Mouse (Mus musculus) erythroblast, embryonic 14.5 days (primary cell): ENCODE results near the gene Rgs2. TPM values are rescaled to one million over a fixed set of nuclear protein-coding genes. Genes with fewer than 3 reads are reported as not detected.

Experiments
- H3K27me3 ChIP-seq: 2 replicates; pipeline ENCODE4 v1.6.1; 2012; ENCODE audit warnings: inconsistent platforms; ENCODE audit not compliant: control insufficient read depth
- H3K36me3 ChIP-seq: 2 replicates; pipeline ENCODE4 v1.6.1; 2012; ENCODE audit warnings: mild to moderate bottlenecking, inconsistent platforms; ENCODE audit not compliant: control insufficient read depth
- H3K4me1 ChIP-seq: 2 replicates; pipeline ENCODE4 v1.6.1; 2012; ENCODE audit warnings: inconsistent platforms; ENCODE audit not compliant: control insufficient read depth
- H3K4me3 ChIP-seq: replicated peaks from 2 replicates; pipeline ENCODE3; 2012; ENCODE audit warnings: moderate library complexity, mild to moderate bottlenecking, inconsistent platforms
- H3K9me3 ChIP-seq: 2 replicates; pipeline ENCODE4 v1.6.1; 2012; ENCODE audit warnings: low read length, inconsistent platforms, mixed read lengths; ENCODE audit not compliant: control insufficient read depth
- GATA1 ChIP-seq: IDR thresholded peaks from 2 replicates; pipeline ENCODE4 v1.6.1; 2012; ENCODE audit warnings: low read length, inconsistent platforms, mixed read lengths
- TAL1 ChIP-seq: IDR thresholded peaks from 3 replicates; pipeline ENCODE4 v1.6.1; 2012; ENCODE audit warnings: low read length, inconsistent platforms, mixed read lengths
- polyA plus RNA-seq: library from polyadenylated mRNA; stranded (reverse); fragments of >175 nt; gene quantifications from 2 replicates; pipeline ENCODE4 v1.2.3, GENCODE M21; 2012

Gene Rgs2
- polyA plus RNA-seq, 1 experiment, result 0.26 TPM

GRCm38 (mm10) chr1:143989773-143990172, 14.2 kb downstream of the Rgs2 start:
- TF ChIP-seq GATA1, result no peak
- no peak for TF ChIP-seq TAL1
- no peaks in the 10 kb centered on the region for H3K9me3 ChIP-seq
- no peaks in the 10 kb centered on the region for H3K27me3 ChIP-seq
- no peaks in the 10 kb centered on the region for H3K36me3 ChIP-seq
- H3K4me1 ChIP-seq, result no peaks in the 10 kb centered on the region
- no peak overlapping the region for H3K4me3 ChIP-seq

- no peaks in the 10 kb centered on the region for H3K36me3 ChIP-seq
- TF ChIP-seq TAL1, result no peak
- no peak for TF ChIP-seq GATA1
- no peaks in the 10 kb centered on the region for H3K9me3 ChIP-seq
- no peaks in the 10 kb centered on the region for H3K4me1 ChIP-seq
- no peak overlapping the region for H3K4me3 ChIP-seq
- H3K27me3 ChIP-seq, result no peaks in the 10 kb centered on the region
Observed at GRCm38 (mm10) chr1:143988756-143989155, 15.2 kb downstream of the Rgs2 start.

GRCm38 (mm10) chr1:143984988-143985625, 18.9 kb downstream of the Rgs2 start:
- H3K27me3 ChIP-seq, result no peaks in the 10 kb centered on the region
- H3K4me3 ChIP-seq, result no peak overlapping the region
- no peaks in the 10 kb centered on the region for H3K4me1 ChIP-seq
- TF ChIP-seq TAL1 (no peak), GATA1 (no peak)
- no peaks in the 10 kb centered on the region for H3K9me3 ChIP-seq
- no peaks in the 10 kb centered on the region for H3K36me3 ChIP-seq

GRCm38 (mm10) chr1:143982765-143983312, 21.1 kb downstream of the Rgs2 start:
- Histone ChIP-seq H3K36me3 (no peaks in the 10 kb centered on the region), H3K4me1 (no peaks in the 10 kb centered on the region), H3K4me3 (no peak overlapping the region), H3K27me3 (no peaks in the 10 kb centered on the region), H3K9me3 (no peaks in the 10 kb centered on the region)
- TF ChIP-seq TAL1 (no peak), GATA1 (no peak)

GRCm38 (mm10) chr1:143982085-143982764, 21.7 kb downstream of the Rgs2 start:
- no peak overlapping the region for H3K4me3 ChIP-seq
- H3K36me3 ChIP-seq, result no peaks in the 10 kb centered on the region
- TF ChIP-seq GATA1 (no peak), TAL1 (no peak)
- H3K9me3 ChIP-seq, result no peaks in the 10 kb centered on the region
- H3K4me1 ChIP-seq, result no peaks in the 10 kb centered on the region
- H3K27me3 ChIP-seq, result no peaks in the 10 kb centered on the region

GRCm38 (mm10) chr1:143980811-143981210, 23.1 kb downstream of the Rgs2 start:
- H3K4me1 ChIP-seq, result no peaks in the 10 kb centered on the region
- H3K4me3 ChIP-seq, result no peak overlapping the region
- no peaks in the 10 kb centered on the region for H3K36me3 ChIP-seq
- TF ChIP-seq GATA1 (no peak), TAL1 (no peak)
- no peaks in the 10 kb centered on the region for H3K27me3 ChIP-seq
- H3K9me3 ChIP-seq, result no peaks in the 10 kb centered on the region

GRCm38 (mm10) chr1:143974637-143975036, 29.3 kb downstream of the Rgs2 start:
- no peak overlapping the region for H3K4me3 ChIP-seq
- H3K9me3 ChIP-seq, result no peaks in the 10 kb centered on the region
- TF ChIP-seq TAL1 (no peak), GATA1 (no peak)
- H3K36me3 ChIP-seq, result no peaks in the 10 kb centered on the region
- H3K4me1 ChIP-seq, result no peaks in the 10 kb centered on the region
- H3K27me3 ChIP-seq, result no peaks in the 10 kb centered on the region

GRCm38 (mm10) chr1:143962301-143962700, 41.7 kb downstream of the Rgs2 start:
- TF ChIP-seq TAL1, result no peak
- TF ChIP-seq GATA1, result no peak
- no peak overlapping the region for H3K4me3 ChIP-seq
- peaks cover 3% of the 10 kb centered on the region; the same call in 1 of the 2 replicates for H3K9me3 ChIP-seq
- H3K27me3 ChIP-seq, result no peaks in the 10 kb centered on the region
- no peaks in the 10 kb centered on the region for H3K36me3 ChIP-seq
- H3K4me1 ChIP-seq, result no peaks in the 10 kb centered on the region

- no peaks in the 10 kb centered on the region for H3K36me3 ChIP-seq
- H3K9me3 ChIP-seq, result peaks cover 3% of the 10 kb centered on the region; the same call in 1 of the 2 replicates
- H3K27me3 ChIP-seq, result no peaks in the 10 kb centered on the region
- H3K4me1 ChIP-seq, result no peaks in the 10 kb centered on the region
- H3K4me3 ChIP-seq, result no peak overlapping the region
- no peak for TF ChIP-seq GATA1
- TF ChIP-seq TAL1, result no peak
Observed at GRCm38 (mm10) chr1:143960340-143960739, 43.6 kb downstream of the Rgs2 start.
